Mouse (Mus musculus) neural tube, embryonic 14.5 days (tissue): ENCODE measurements around the gene Pdzrn4. TPM values are rescaled to one million over a fixed set of nuclear protein-coding genes. Genes with fewer than 3 reads are reported as not detected.

Experiments used
- ATAC-seq: fragments of 200-750 bp; cut with Nextera tagmentation; 2 replicates; pipeline ENCODE4 v1.8.0; 2017; ENCODE audit warnings: low read depth, mild to moderate bottlenecking, moderate TSS enrichment, moderate library complexity
- H3K27ac ChIP-seq: fragments of 300-500 bp; sonication (generic); 2 replicates; pipeline ENCODE4 v1.5.1; 2014; ENCODE audit warnings: low read depth, mild to moderate bottlenecking, control low read depth, low read length, moderate library complexity, mixed read lengths
- H3K27me3 ChIP-seq: fragments of 300-500 bp; sonication (generic); 2 replicates; pipeline ENCODE4 v1.6.1; 2014; ENCODE audit warnings: low read length; ENCODE audit not compliant: control insufficient read depth, insufficient read depth
- H3K36me3 ChIP-seq: fragments of 300-500 bp; sonication (generic); 2 replicates; pipeline ENCODE4 v1.6.1; 2014; ENCODE audit warnings: low read length, mixed read lengths; ENCODE audit not compliant: control insufficient read depth, insufficient read depth
- H3K4me1 ChIP-seq: fragments of 300-500 bp; sonication (generic); 2 replicates; pipeline ENCODE4 v1.6.1; 2014; ENCODE audit warnings: low read length; ENCODE audit not compliant: control insufficient read depth, insufficient read depth
- H3K4me2 ChIP-seq: fragments of 300-500 bp; sonication (generic); 2 replicates; pipeline ENCODE4 v1.6.1; 2014; ENCODE audit warnings: mild to moderate bottlenecking, low read depth, low read length, control low read depth
- H3K4me3 ChIP-seq: fragments of 300-500 bp; sonication (generic); 2 replicates; pipeline ENCODE4 v1.5.1; 2014; ENCODE audit warnings: low read depth, low read length, control low read depth, mixed read lengths
- H3K9ac ChIP-seq: fragments of 300-500 bp; sonication (generic); replicated peaks from 2 replicates; pipeline ENCODE4 v1.6.1; 2014; ENCODE audit warnings: low read depth, mild to moderate bottlenecking, control low read depth, low read length, mixed read lengths
- H3K9me3 ChIP-seq: fragments of 300-500 bp; sonication (generic); 2 replicates; pipeline ENCODE4 v1.6.1; 2016; ENCODE audit warnings: low read length; ENCODE audit not compliant: control insufficient read depth
- WGBS: fragments of 180-500 bp; shearing (Covaris S2); extraction: QIAGEN DNeasy Blood & Tissue Kit; methylation state at CpG from one replicate; pipeline ENCODE4 v1.1.7; 2014; 5-methylcytosine and 5-hydroxymethylcytosine counted together
- polyA plus RNA-seq: library from polyadenylated mRNA; unstranded; fragments of >200 nt; fragmentation: Nextera tagmentation; extraction: Ambion mirVana; gene quantifications from 2 replicates; pipeline ENCODE4 v1.2.1, GENCODE M21; 2014

Pdzrn4 gene
- polyA plus RNA-seq, 1 experiment from 2014 or later: 23.3 TPM

DNA sequence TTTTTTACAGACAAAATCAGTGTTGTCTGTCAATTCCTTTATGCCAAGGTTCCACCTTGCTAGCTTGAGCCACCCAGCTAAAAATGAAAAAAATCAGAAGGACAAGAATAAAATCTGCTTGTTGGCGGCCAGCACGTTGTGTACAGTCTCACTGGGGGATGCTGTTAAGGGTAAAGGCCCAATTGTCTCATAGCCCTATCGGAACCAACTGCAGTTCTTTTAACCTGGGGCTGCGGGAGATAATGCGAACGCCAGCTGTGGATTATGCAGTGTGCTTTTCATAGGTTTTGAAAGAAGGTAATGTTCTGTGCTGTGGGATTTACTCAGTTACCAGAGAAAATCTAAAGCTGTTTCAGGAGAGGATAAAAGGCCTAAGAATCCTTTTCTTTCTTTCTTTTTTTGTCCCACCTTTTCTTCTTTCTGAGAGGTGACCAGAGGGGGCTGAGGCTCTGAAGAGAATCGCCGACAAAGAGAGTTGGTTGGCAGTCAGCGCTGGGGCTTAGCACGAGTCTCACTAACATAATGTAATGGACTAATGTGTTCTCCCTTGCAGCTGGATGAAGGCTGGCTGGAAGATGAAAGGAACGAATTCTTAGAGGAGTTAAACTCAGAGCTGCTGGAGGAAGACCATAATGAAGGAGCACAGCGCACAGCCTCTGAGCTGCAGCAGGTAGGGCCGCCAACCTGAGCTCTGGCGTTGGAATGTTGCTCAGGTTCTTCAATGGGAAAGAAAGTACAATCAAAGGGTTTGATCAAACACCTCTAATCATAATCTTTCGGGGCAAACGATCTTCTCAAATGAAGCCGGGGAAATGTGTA is 360.6 kb downstream of the Pdzrn4 start:
- H3K4me1 ChIP-seq: no peaks in the 10 kb centered on the region
- no peaks in the 10 kb centered on the region for H3K27me3 ChIP-seq
- H3K4me3 ChIP-seq: no peak overlapping the region
- H3K36me3 ChIP-seq: no peaks in the 10 kb centered on the region
- no peak overlapping the region for H3K27ac ChIP-seq
- no peak overlapping the region for H3K4me2 ChIP-seq
- 61% methylated on average over 17 of the region's 17 CpGs for WGBS
- H3K9ac ChIP-seq: no peak overlapping the region
- no peaks in the 10 kb centered on the region for H3K9me3 ChIP-seq
- ATAC-seq: no peak

DNA sequence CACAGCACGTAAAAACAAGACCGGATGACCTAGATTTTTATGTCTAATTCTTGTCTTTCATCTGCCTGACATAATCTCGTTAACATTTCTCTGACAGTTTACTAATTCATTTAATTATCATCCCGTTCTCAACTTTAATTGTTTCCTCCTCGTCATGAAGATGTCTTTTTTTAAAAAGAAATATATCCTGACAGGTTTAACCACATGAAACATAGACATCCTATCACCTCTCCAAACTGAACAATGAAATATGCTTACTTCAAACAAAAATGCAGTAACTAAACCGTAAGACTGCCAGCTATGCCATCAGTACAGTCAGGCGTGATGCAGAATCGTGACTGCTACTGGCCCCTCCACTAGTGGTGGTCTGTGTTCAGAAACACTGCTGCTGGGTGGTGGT is 362.3 kb downstream of the Pdzrn4 start:
- H3K27ac ChIP-seq: no peak overlapping the region
- H3K9me3 ChIP-seq: no peaks in the 10 kb centered on the region
- ATAC-seq: no peak
- no peak overlapping the region for H3K4me3 ChIP-seq
- H3K27me3 ChIP-seq: no peaks in the 10 kb centered on the region
- no peak overlapping the region for H3K9ac ChIP-seq
- H3K4me1 ChIP-seq: no peaks in the 10 kb centered on the region
- WGBS: 80% methylated on average over 8 of the region's 8 CpGs
- H3K4me2 ChIP-seq: no peak overlapping the region
- no peaks in the 10 kb centered on the region for H3K36me3 ChIP-seq

DNA sequence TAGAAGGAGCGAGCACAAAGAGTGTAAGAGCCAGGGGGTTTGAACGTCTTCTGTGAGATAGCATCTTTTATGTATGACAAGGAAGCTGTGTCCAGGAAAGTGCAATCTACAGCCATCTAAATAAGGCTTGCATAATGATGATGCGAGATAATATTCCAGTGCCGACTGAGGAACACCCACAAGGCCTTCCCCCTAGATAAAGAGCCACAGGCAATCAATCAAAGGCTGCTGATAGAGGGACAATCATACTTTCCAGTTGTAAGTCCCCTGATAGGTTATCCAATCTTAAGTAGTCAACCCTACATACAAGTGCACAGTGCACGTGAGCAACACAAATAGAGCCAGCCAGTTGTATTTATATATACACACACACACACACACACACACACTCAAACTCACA is 366.6 kb downstream of the Pdzrn4 start:
- ATAC-seq: no peak
- no peak overlapping the region for H3K4me2 ChIP-seq
- H3K4me3 ChIP-seq: no peak overlapping the region
- WGBS: 83% methylated on average over 5 of the region's 5 CpGs
- H3K9me3 ChIP-seq: no peaks in the 10 kb centered on the region
- no peaks in the 10 kb centered on the region for H3K27me3 ChIP-seq
- no peak overlapping the region for H3K9ac ChIP-seq
- no peak overlapping the region for H3K27ac ChIP-seq
- H3K4me1 ChIP-seq: no peaks in the 10 kb centered on the region
- no peaks in the 10 kb centered on the region for H3K36me3 ChIP-seq

DNA sequence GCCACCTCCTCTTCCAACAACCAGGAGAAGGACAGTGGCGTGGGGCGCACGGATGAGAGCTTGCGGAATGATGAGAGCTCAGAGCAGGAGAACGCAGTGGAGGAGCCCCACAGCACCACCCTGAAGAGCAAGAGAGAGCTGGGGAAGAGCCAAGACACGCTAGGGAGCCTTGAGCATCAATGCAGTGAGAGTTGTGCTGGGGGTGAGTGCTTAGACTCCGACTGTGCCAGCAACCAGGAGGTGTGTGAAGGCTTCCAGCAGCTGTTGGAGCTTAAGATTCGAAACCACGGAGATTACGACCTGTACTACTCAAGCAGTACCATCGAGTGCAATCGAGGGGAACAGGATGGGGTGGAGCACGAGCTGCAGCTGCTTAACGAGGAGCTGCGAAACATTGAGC is 372.9 kb downstream of the Pdzrn4 start:
- Histone ChIP-seq H3K36me3 (no peaks in the 10 kb centered on the region), H3K4me1 (no peaks in the 10 kb centered on the region), H3K27me3 (no peaks in the 10 kb centered on the region), H3K9me3 (no peaks in the 10 kb centered on the region), H3K27ac (no peak overlapping the region), H3K9ac (no peak overlapping the region), H3K4me2 (no peak overlapping the region), H3K4me3 (no peak overlapping the region)
- WGBS: 84% methylated on average over 15 of the region's 15 CpGs
- no peak for ATAC-seq

DNA sequence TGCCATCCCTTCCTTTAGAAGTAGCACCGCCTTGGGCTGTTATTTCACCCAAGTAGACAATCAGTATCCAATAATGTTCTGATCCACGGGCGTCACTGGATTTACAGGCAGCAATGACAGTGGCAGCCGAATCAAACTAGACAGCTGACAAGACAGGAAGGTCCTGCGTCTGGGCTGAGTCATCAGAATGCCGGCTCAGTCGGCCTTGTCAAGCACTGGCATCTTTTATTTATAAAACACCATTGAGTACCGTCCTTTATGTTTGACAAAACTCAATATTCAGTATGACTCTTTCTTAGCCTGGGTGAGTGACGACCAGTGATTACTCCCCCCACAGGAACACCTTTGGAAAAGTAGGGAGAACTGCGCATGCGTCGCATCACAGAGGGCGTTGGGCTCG is 391.4 kb downstream of the Pdzrn4 start:
- Histone ChIP-seq H3K4me3 (no peak overlapping the region), H3K27ac (no peak overlapping the region), H3K36me3 (no peaks in the 10 kb centered on the region), H3K9ac (no peak overlapping the region), H3K4me2 (no peak overlapping the region), H3K9me3 (no peaks in the 10 kb centered on the region), H3K27me3 (no peaks in the 10 kb centered on the region), H3K4me1 (no peaks in the 10 kb centered on the region)
- WGBS: 77% methylated on average over 14 of the region's 14 CpGs
- no peak for ATAC-seq

DNA sequence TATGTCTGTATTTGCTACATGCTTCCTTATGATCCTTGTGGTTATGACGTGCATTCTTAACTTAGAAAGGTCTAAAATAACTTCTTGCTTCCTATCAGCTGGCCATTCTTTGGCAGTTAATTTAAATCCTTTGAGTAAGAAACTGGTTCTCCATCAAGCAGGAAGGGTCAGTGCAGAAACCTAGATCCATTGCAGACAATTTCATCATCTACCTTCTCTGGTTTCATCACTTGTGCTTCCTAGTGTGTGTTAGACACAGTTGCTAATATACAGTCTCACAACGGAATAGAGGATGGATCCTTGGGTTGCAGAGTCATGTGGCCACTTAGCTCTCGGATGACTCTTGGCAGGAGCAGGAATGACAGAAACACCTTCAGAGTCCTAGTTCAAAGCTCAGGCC is 397.6 kb downstream of the Pdzrn4 start:
- Histone ChIP-seq H3K4me1 (no peaks in the 10 kb centered on the region), H3K27ac (no peak overlapping the region), H3K36me3 (no peaks in the 10 kb centered on the region), H3K9ac (no peak overlapping the region), H3K27me3 (no peaks in the 10 kb centered on the region), H3K9me3 (no peaks in the 10 kb centered on the region), H3K4me3 (no peak overlapping the region), H3K4me2 (no peak overlapping the region)
- no peak for ATAC-seq
- 97% methylated on average over 3 of the region's 3 CpGs for WGBS

DNA sequence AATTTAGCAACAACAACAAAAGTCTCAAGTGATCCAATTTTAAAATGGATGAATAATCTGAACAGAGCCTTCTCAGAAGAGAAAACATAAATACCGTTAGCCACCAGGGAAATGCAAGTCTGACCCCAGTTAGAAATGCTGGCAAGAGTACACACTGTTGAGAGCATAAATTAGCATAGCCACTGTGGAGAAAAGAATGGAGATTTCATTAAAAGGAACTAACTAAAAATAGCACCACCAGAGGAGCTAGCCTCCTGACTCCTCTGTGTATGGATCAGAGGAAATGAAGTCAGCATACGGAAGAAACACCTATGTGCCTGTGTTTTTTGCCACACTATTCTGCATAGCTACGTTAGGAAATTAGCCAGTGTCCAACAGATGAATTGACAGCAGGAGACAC is 409.3 kb downstream of the Pdzrn4 start:
- Histone ChIP-seq H3K4me3 (no peak overlapping the region), H3K9ac (no peak overlapping the region), H3K9me3 (no peaks in the 10 kb centered on the region), H3K4me1 (no peaks in the 10 kb centered on the region), H3K4me2 (no peak overlapping the region), H3K36me3 (no peaks in the 10 kb centered on the region), H3K27me3 (no peaks in the 10 kb centered on the region), H3K27ac (no peak overlapping the region)
- 47% methylated on average over 3 of the region's 3 CpGs for WGBS
- ATAC-seq: no peak

DNA sequence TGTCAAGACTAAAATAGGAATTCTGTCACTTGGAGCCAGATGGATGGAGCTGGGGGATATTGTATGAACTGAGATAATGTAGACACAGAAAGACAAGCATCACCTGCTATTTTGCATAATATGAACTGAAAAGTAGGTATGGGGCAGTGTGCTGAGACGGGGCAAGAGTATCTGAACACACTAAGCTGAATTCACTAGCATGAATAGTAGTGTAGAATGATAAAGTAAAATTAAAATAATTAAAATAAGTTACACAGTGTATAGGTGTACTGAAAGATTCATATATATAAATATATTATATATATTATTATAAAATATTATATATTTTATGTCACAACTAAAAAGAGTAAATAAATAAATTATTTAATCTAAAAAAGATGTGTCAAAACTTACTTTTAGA is 409.7 kb downstream of the Pdzrn4 start:
- H3K9ac ChIP-seq: no peak overlapping the region
- H3K4me1 ChIP-seq: no peaks in the 10 kb centered on the region
- H3K4me3 ChIP-seq: no peak overlapping the region
- H3K9me3 ChIP-seq: no peaks in the 10 kb centered on the region
- 83% methylated on average over 1 of the region's 1 CpGs for WGBS
- H3K27me3 ChIP-seq: no peaks in the 10 kb centered on the region
- no peak overlapping the region for H3K4me2 ChIP-seq
- no peak for ATAC-seq
- H3K27ac ChIP-seq: no peak overlapping the region
- no peaks in the 10 kb centered on the region for H3K36me3 ChIP-seq
